Mouse (Mus musculus) liver, embryonic 14.5 days (tissue): ENCODE measurements around the gene Ksr2.

Experiments used
- CTCF ChIP-seq: IDR thresholded peaks from 2 replicates; pipeline ENCODE4 v1.5.1; 2016; ENCODE audit warnings: antibody characterized with exemption, low read depth, control low read depth
- EP300 ChIP-seq: IDR thresholded peaks from 2 replicates; pipeline ENCODE4 v1.6.1; 2016; ENCODE audit warnings: antibody characterized with exemption, low read depth

DNA sequence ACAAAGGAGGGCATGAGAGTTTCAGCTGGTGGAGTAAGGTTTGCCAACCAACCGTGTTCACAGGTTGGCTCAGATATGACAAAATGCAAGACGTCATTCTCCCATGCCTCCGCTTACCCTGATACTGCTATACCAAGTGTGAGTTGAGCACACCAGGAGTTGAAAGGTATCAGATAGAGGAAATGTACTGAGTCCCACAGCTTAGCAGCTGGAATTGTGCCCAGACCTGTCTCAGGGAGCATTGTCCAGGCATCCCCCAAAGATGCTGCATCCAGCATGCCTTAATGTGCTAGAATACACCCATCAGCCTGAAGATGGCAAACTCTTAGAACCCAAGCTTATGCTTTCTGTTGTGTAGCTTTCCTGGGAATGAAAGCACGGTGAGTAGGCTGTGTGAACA, 206.5 kb downstream of the Ksr2 start:
- TF ChIP-seq CTCF (no peak), EP300 (no peak)
